In genomic region chr9:67071103-67071502, GRCm38 (mm10) we compare ENCODE assay signal across 13 mouse cellular contexts. TPM values are rescaled to one million over a fixed set of nuclear protein-coding genes. Genes with fewer than 3 reads are reported as not detected.
DNase-seq lines count a peak whose midpoint lies in the region; ATAC-seq and TF ChIP-seq lines count a peak whose summit lies in the region.
"Had no signal": no experiment of that assay in that cellular context is flagged by ENCODE, and none has a peak within 500 bp of the region (broad histone marks: within the 10 kb centered on the region; RNA-seq: fewer than 3 reads in every experiment).

No protein-coding gene starts in this region.

- H3K36me3 ChIP-seq in hindbrain, embryonic 10.5 days, result no peaks in the 10 kb centered on the region
- H3K36me3 ChIP-seq in hindbrain, embryonic 11.5 days (ENCODE audit: control insufficient read depth, insufficient read depth, low read length), result no peaks in the 10 kb centered on the region
- no peaks in the 10 kb centered on the region for H3K36me3 ChIP-seq in intestine, postnatal 0 days (ENCODE audit: control insufficient read depth, insufficient read depth)
- H3K36me3 ChIP-seq in midbrain, postnatal 0 days (ENCODE audit: insufficient read depth, low read length), result no peaks in the 10 kb centered on the region
- H3K36me3 ChIP-seq in forebrain, embryonic 16.5 days (ENCODE audit: control insufficient read depth, insufficient read depth), result no peaks in the 10 kb centered on the region

- peaks cover 8% of the 10 kb centered on the region for H3K4me1 ChIP-seq in hindbrain, embryonic 10.5 days (replicated peaks)
- H3K4me1 ChIP-seq in hindbrain, embryonic 11.5 days (replicated peaks; ENCODE audit: control insufficient read depth, insufficient read depth, low read length), result no peaks in the 10 kb centered on the region
- peaks cover 7% of the 10 kb centered on the region; the same call in 1 of the 2 replicates for H3K4me1 ChIP-seq in intestine, postnatal 0 days (replicated peaks; ENCODE audit: control insufficient read depth, insufficient read depth, low read length)
- no peaks in the 10 kb centered on the region for H3K4me1 ChIP-seq in midbrain, postnatal 0 days (ENCODE audit: insufficient read depth, low read length)
- no peaks in the 10 kb centered on the region for H3K4me1 ChIP-seq in forebrain, embryonic 16.5 days (replicated peaks; ENCODE audit: control insufficient read depth, insufficient read depth, low read length)
- H3K4me1 ChIP-seq: megakaryocyte, embryonic 14.5 days had no signal

- no peak for ATAC-seq in hindbrain, embryonic 11.5 days (ENCODE audit: low FRiP score)
- ATAC-seq in intestine, postnatal 0 days, result no peak
- no peak for ATAC-seq in midbrain, postnatal 0 days (ENCODE audit: low FRiP score)
- no peak for ATAC-seq in forebrain, embryonic 16.5 days
- ATAC-seq: forebrain, embryonic 13.5 days; inflammation-experienced regulatory T-cells, adult 6 months had no signal

- H3K4me3 ChIP-seq in hindbrain, embryonic 10.5 days, result no peak overlapping the region
- no peak overlapping the region for H3K4me3 ChIP-seq in hindbrain, embryonic 11.5 days (ENCODE audit: low read depth, low read length)
- no peak overlapping the region for H3K4me3 ChIP-seq in intestine, postnatal 0 days (ENCODE audit: low read depth, low read length)
- no peak overlapping the region for H3K4me3 ChIP-seq in midbrain, postnatal 0 days (ENCODE audit: low read depth, low read length)
- H3K4me3 ChIP-seq in forebrain, embryonic 16.5 days (replicated peaks; ENCODE audit: low read length), result no peak overlapping the region
- H3K4me3 ChIP-seq: forebrain, embryonic 13.5 days; megakaryocyte, embryonic 14.5 days had no signal

- H3K27ac ChIP-seq in hindbrain, embryonic 10.5 days, result peak overlapping the region; percentile 60; the same call in 1 of the 2 replicates
- H3K27ac ChIP-seq in hindbrain, embryonic 11.5 days (ENCODE audit: low read depth, low read length), result no peak overlapping the region
- 0 out of 2 replicates have a peak overlapping the region, but pooled peaks have one; percentile 3 for H3K27ac ChIP-seq in intestine, postnatal 0 days (ENCODE audit: low read depth, low read length)
- H3K27ac ChIP-seq in midbrain, postnatal 0 days (ENCODE audit: low read depth, low read length), result no peak overlapping the region
- H3K27ac ChIP-seq in forebrain, embryonic 16.5 days (ENCODE audit: low read length), result no peak overlapping the region
- H3K27ac ChIP-seq: forebrain, embryonic 13.5 days had no signal

- 43% methylated on average over 6 of the region's 6 CpGs for WGBS in hindbrain, embryonic 10.5 days
- 45% methylated on average over 6 of the region's 6 CpGs for WGBS in hindbrain, embryonic 11.5 days
- 17% methylated on average over 6 of the region's 6 CpGs for WGBS in intestine, postnatal 0 days
- WGBS in midbrain, postnatal 0 days, result 42% methylated on average over 6 of the region's 6 CpGs
- 25% methylated on average over 6 of the region's 6 CpGs for WGBS in forebrain, embryonic 16.5 days

- no peak for DNase-seq in hindbrain, embryonic 10.5 days (ENCODE audit: low spot score)
- DNase-seq in hindbrain, embryonic 11.5 days (ENCODE audit: low spot score), result no peak
- DNase-seq in ES-CJ7 (ENCODE audit: low read depth, low spot score), result peak; percentile 18
- DNase-seq in embryo, embryonic 9.5 days (ENCODE audit: extremely low spot score), result peak; percentile 23
- no peak for DNase-seq in midbrain, postnatal 0 days (ENCODE audit: low spot score)
- no peak for DNase-seq in frontal cortex, postnatal 36 days (ENCODE audit: low spot score in 2 of 2)
- DNase-seq: cerebellum, postnatal 14 days; gastrocnemius, postnatal 25 days had no signal

- no peak for TF ChIP-seq CTCF in intestine, postnatal 0 days (IDR thresholded peaks at IDR 0.05; ENCODE audit: low read depth)
- no peak for TF ChIP-seq CTCF in midbrain, postnatal 0 days (IDR thresholded peaks at IDR 0.05)

- H3K27me3 ChIP-seq in hindbrain, embryonic 10.5 days (ENCODE audit: insufficient read depth, poor library complexity, severe bottlenecking), result no peaks in the 10 kb centered on the region
- H3K27me3 ChIP-seq in hindbrain, embryonic 11.5 days (ENCODE audit: control insufficient read depth, insufficient read depth, low read length), result no peaks in the 10 kb centered on the region
- no peaks in the 10 kb centered on the region for H3K27me3 ChIP-seq in intestine, postnatal 0 days (replicated peaks; ENCODE audit: control insufficient read depth, insufficient read depth, low read length)
- H3K27me3 ChIP-seq in midbrain, postnatal 0 days (ENCODE audit: insufficient read depth, low read length), result no peaks in the 10 kb centered on the region
- H3K27me3 ChIP-seq in forebrain, embryonic 16.5 days (replicated peaks; ENCODE audit: control insufficient read depth, insufficient read depth, low read length), result no peaks in the 10 kb centered on the region
- H3K27me3 ChIP-seq: forebrain, embryonic 13.5 days had no signal

- no peaks in the 10 kb centered on the region for H3K9me3 ChIP-seq in hindbrain, embryonic 10.5 days
- H3K9me3 ChIP-seq in hindbrain, embryonic 11.5 days (ENCODE audit: control insufficient read depth, low read length), result no peaks in the 10 kb centered on the region
- H3K9me3 ChIP-seq in intestine, postnatal 0 days (ENCODE audit: control insufficient read depth), result no peaks in the 10 kb centered on the region
- H3K9me3 ChIP-seq in midbrain, postnatal 0 days (ENCODE audit: low read length), result no peaks in the 10 kb centered on the region
- H3K9me3 ChIP-seq in forebrain, embryonic 16.5 days (ENCODE audit: control insufficient read depth, low read length), result no peaks in the 10 kb centered on the region
- H3K9me3 ChIP-seq: forebrain, embryonic 13.5 days; megakaryocyte, embryonic 14.5 days had no signal

- no peak overlapping the region for H3K4me2 ChIP-seq in hindbrain, embryonic 11.5 days (replicated peaks; ENCODE audit: low read depth, low read length)
- H3K4me2 ChIP-seq in intestine, postnatal 0 days (replicated peaks; ENCODE audit: low read depth), result no peak overlapping the region
- H3K4me2 ChIP-seq in midbrain, postnatal 0 days (ENCODE audit: low read depth, low read length, poor library complexity, severe bottlenecking), result no peak overlapping the region
- H3K4me2 ChIP-seq in forebrain, embryonic 16.5 days (ENCODE audit: low read length), result no peak overlapping the region
- H3K4me2 ChIP-seq: forebrain, embryonic 13.5 days had no signal

- H3K9ac ChIP-seq in hindbrain, embryonic 11.5 days (ENCODE audit: low read depth, low read length), result no peak overlapping the region
- no peak overlapping the region for H3K9ac ChIP-seq in intestine, postnatal 0 days (ENCODE audit: low read depth, low read length)
- H3K9ac ChIP-seq in midbrain, postnatal 0 days (replicated peaks; ENCODE audit: low read length, poor library complexity, severe bottlenecking), result no peak overlapping the region
- H3K9ac ChIP-seq in forebrain, embryonic 16.5 days (replicated peaks; ENCODE audit: low read depth, low read length), result no peak overlapping the region
- H3K9ac ChIP-seq: forebrain, embryonic 13.5 days had no signal

RNA-seq across cellular contexts. Expression of gene Tpm1, which starts 21.9 kb away (rescaled TPM):
- polyA plus RNA-seq in hindbrain, embryonic 10.5 days (2016; fragmentation: Nextera tagmentation; extraction: Ambion mirVana), result 293 and 315 TPM in 2 replicates
- polyA plus RNA-seq in hindbrain, embryonic 11.5 days (2014; fragmentation: Nextera tagmentation; extraction: Ambion mirVana), result 323 and 385 TPM in 2 replicates
- 1,318 and 1,424 TPM in 2 replicates for polyA plus RNA-seq in intestine, postnatal 0 days (2015; fragmentation: Nextera tagmentation; extraction: Ambion mirVana)
- 124 and 147 TPM in 2 replicates for total RNA-seq in midbrain, postnatal 0 days (2014; rRNA removed)
- 162 and 177 TPM in 2 replicates for polyA plus RNA-seq in midbrain, postnatal 0 days (2015; fragmentation: Nextera tagmentation; extraction: Ambion mirVana)
- 120 and 127 TPM in 2 replicates for polyA plus RNA-seq in forebrain, embryonic 16.5 days (2015; fragmentation: Nextera tagmentation; extraction: Ambion mirVana)

Comparison
In these comparisons a context has a peak if more than half of its experiments do, and no peak if none do; other contexts are left out.
1. H3K27ac ChIP-seq: peak in hindbrain, embryonic 10.5 days (single experiment) and intestine, postnatal 0 days (single experiment); none in hindbrain, embryonic 11.5 days (single experiment), midbrain, postnatal 0 days (single experiment) and forebrain, embryonic 16.5 days (single experiment).
2. DNase-seq: peak in ES-CJ7 (single experiment) and embryo, embryonic 9.5 days (single experiment); none in hindbrain, embryonic 10.5 days (single experiment), hindbrain, embryonic 11.5 days (single experiment), midbrain, postnatal 0 days (single experiment) and frontal cortex, postnatal 36 days (0 of 2).